Mouse (Mus musculus): ENCODE results near the gene Ugt2b34.

DNA sequence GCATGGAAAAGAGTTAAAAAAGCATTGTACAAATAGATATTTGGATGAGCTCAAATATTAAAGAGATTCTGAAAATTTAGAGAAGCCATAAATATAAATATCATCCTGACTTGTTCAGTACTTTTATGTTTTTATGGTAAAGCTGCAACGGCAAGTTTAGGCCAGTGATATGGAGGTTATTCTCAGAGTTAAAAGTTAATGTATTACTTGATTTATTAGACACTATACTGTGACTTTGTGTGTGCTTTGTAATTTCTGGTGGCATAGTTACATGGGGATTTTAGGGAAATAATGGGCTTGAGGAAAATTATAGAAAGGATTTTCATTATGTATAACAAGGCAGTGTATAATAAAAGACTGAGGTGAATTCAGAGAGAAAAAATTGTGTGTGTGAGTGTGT is 19.7 kb downstream of the Ugt2b34 start:
- TF ChIP-seq POLR2A (IDR thresholded peaks at IDR 0.05; ENCODE audit: insufficient read depth, low read depth, low read length) (no peak), CTCF (IDR thresholded peaks at IDR 0.05) (no peak)

Data from heart, adult 2 months (tissue).